Mouse (Mus musculus): ENCODE results near the gene Cenpx. TPM values are rescaled to one million over a fixed set of nuclear protein-coding genes. Genes with fewer than 3 reads are reported as not detected.
A peak's percentile ranks its signal among the peaks of the same experiment; 100 is the strongest.

Cenpx gene
- total and polyA plus RNA-seq, 2 experiments from 2014 or later, result 28.5 to 91.3 TPM

DNA sequence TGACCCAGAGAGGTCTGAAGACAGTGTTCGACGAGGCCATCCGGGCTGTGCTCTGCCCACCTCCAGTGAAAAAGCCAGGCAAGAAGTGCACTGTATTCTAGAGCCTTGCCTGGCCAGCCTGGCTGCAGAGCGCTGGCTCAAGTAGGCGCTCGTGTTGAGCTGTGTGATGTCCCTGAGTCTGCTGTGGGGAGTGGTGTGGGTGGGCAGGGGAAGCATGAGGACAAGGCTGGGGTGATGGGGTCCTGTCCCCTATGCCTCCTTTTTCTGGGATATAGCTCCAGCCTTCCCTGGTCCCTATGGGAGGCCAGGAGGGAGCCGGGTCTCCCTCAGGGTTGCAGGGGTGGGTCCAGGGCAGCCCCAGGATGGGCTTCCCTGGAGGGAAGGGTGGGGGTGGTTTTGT is 10.0 kb upstream of the Cenpx start:
- DNase-seq (no peak), ATAC-seq (no peak)
- WGBS, result 85% methylated on average over 7 of the region's 7 CpGs
- Histone ChIP-seq H3K27me3 (ENCODE audit: insufficient read depth, low read length) (no peaks in the 10 kb centered on the region), H3K4me2 (ENCODE audit: low read depth) (no peak overlapping the region), H3K27ac (ENCODE audit: low read depth, low read length) (no peak overlapping the region), H3K4me3 (ENCODE audit: low read depth, low read length) (no peak overlapping the region), H3K9me3 (ENCODE audit: low read length) (no peaks in the 10 kb centered on the region), H3K4me1 (ENCODE audit: insufficient read depth) (no peaks in the 10 kb centered on the region; the same call in 1 of the 2 replicates), H3K9ac (no peak overlapping the region), H3K36me3 (ENCODE audit: insufficient read depth) (peaks cover 23% of the 10 kb centered on the region)
- no peak for TF ChIP-seq CTCF (IDR thresholded peaks at IDR 0.05; ENCODE audit: low read depth)

DNA sequence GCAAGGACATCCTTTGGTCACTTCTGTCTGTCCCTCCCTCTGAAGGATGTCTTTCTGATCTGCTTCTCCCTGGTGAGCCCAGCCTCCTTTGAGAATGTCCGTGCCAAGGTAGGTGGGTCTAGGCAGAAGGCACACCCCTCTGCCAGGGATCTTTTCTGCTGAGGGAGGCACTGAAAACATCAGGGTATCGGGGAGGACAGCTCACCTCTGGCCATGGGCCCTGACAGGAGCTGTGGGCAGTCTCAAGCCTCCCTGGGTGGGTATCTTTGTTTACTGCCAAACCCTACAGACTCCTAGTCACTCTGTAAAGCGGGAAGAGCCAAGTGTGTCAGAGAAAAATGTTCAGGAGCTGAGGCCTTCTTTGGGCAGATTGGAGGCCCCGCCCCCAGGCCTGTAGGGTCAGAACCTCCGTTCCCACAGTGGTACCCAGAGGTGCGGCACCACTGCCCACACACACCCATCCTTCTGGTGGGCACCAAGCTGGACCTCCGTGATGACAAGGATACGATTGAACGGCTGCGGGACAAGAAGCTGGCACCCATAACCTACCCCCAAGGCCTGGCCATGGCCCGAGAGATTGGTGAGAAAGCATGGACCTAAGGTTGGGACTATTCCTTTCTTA is 9.3 kb upstream of the Cenpx start:
- Histone ChIP-seq H3K4me2 (ENCODE audit: low read depth) (peak overlapping the region; percentile 91), H3K9ac (peak overlapping the region; percentile 74; the same call in 1 of the 2 replicates), H3K27ac (ENCODE audit: low read depth, low read length) (no peak overlapping the region), H3K36me3 (ENCODE audit: insufficient read depth) (peaks cover 29% of the 10 kb centered on the region), H3K4me1 (ENCODE audit: insufficient read depth) (no peaks in the 10 kb centered on the region; the same call in 1 of the 2 replicates), H3K27me3 (ENCODE audit: insufficient read depth, low read length) (no peaks in the 10 kb centered on the region), H3K4me3 (ENCODE audit: low read depth, low read length) (peak overlapping the region; percentile 71), H3K9me3 (ENCODE audit: low read length) (no peaks in the 10 kb centered on the region)
- 88% methylated on average over 11 of the region's 11 CpGs for WGBS
- DNase-seq, result no peak
- no peak for ATAC-seq
- no peak for TF ChIP-seq CTCF (IDR thresholded peaks at IDR 0.05; ENCODE audit: low read depth)

DNA sequence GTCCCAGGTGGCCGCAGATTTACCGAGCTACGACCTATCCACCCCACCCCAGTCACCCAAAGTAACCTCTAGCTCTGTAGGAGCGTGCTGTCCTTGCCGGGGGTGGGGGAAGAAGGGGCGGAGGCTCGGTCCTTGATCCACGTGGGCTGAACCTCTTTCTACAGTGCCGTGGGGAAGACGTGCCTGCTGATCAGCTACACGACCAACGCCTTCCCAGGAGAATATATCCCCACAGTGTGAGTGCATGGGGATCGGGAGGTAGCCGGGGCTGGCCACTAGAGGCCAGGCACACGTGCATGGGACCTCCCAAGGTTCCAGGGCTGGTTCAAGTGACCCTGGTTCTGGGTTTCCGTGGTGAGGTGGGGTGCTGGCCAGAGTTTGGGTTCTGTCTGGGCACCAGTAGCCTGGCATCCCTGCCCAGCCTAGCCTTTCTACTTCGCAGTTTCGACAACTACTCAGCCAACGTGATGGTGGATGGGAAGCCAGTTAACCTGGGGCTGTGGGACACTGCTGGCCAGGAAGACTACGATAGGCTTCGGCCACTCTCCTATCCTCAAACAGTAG is 8.6 kb upstream of the Cenpx start:
- H3K9me3 ChIP-seq (ENCODE audit: low read length), result no peaks in the 10 kb centered on the region
- 18% methylated on average over 21 of the region's 21 CpGs for WGBS
- H3K27ac ChIP-seq (ENCODE audit: low read depth, low read length), result no peak overlapping the region
- DNase-seq, result no peak
- H3K9ac ChIP-seq, result peak overlapping the region; percentile 74
- ATAC-seq, result peak; percentile 17
- no peaks in the 10 kb centered on the region; the same call in 1 of the 2 replicates for H3K4me1 ChIP-seq (ENCODE audit: insufficient read depth)
- TF ChIP-seq CTCF (IDR thresholded peaks at IDR 0.05; ENCODE audit: low read depth), result peak; percentile 21
- peaks cover 36% of the 10 kb centered on the region for H3K36me3 ChIP-seq (ENCODE audit: insufficient read depth)
- H3K4me2 ChIP-seq (ENCODE audit: low read depth), result peak overlapping the region; percentile 91
- no peaks in the 10 kb centered on the region for H3K27me3 ChIP-seq (ENCODE audit: insufficient read depth, low read length)
- peak overlapping the region; percentile 71 for H3K4me3 ChIP-seq (ENCODE audit: low read depth, low read length)

DNA sequence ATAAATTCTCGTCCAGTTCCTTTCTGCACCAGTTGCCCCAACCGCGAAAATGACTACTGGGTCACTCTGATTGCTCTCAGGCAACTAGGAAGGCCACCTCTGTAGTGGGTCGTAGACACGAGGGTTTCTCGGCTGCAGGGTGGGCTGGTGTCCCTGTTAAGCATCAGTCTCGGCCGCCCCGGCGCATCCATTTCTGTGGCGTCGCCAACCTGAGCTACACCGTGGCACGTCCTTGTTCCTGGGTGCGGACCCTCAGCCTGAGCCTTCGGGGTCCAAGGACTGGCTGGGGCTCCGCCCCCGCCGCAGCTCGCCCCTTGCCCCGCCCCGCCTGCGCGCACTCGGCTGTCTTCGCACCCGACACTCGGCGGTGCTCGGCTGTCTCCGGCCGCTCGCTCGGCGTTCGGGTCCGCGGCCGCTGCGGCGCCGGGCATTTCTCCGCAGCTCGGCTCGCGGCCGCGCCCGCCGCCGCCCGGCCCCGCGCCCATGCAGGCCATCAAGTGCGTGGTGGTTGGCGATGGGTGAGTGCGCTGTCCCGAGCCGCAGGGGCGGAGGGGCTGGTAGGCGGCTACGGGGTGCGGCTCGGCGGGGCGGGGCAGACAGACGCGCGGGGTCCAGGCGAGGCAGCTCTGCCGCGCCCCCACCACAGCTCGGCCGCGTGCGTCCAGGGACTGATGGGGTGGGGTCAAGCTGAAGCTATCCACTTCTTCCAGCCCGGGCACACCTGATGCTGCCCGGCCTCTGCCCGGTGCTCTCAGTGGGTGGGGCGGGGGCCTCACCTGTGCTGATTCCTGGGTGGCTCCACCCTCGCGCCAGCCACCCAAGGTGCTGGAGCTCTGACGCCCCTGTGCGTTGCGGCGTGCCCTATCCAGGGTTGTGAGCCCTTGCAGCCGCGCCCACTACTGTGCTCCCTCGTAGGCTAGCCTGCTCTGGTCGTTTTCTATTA is 7.9 kb upstream of the Cenpx start, which contains the start of gene Rac3:
Rac3 (plus strand) TSS at position 347 of the 943 bp plus-strand sequence.
- ATAC-seq (peak; percentile 89), DNase-seq (peak; percentile 88)
- 2% methylated on average over 89 of the region's 90 CpGs for WGBS
- TF ChIP-seq CTCF (IDR thresholded peaks at IDR 0.05; ENCODE audit: low read depth), result no peak
- Histone ChIP-seq H3K9me3 (ENCODE audit: low read length) (no peaks in the 10 kb centered on the region), H3K9ac (peak within 1 kb of the TSS; percentile 74), H3K36me3 (ENCODE audit: insufficient read depth) (peaks cover 42% of the 10 kb centered on the region), H3K27ac (ENCODE audit: low read depth, low read length) (peak within 1 kb of the TSS; percentile 64; the same call in 1 of the 2 replicates), H3K4me1 (ENCODE audit: insufficient read depth) (no peaks in the 10 kb centered on the region; the same call in 1 of the 2 replicates), H3K4me2 (ENCODE audit: low read depth) (peak within 1 kb of the TSS; percentile 91), H3K27me3 (ENCODE audit: insufficient read depth, low read length) (no peaks in the 10 kb centered on the region), H3K4me3 (ENCODE audit: low read depth, low read length) (peak within 1 kb of the TSS; percentile 71)

DNA sequence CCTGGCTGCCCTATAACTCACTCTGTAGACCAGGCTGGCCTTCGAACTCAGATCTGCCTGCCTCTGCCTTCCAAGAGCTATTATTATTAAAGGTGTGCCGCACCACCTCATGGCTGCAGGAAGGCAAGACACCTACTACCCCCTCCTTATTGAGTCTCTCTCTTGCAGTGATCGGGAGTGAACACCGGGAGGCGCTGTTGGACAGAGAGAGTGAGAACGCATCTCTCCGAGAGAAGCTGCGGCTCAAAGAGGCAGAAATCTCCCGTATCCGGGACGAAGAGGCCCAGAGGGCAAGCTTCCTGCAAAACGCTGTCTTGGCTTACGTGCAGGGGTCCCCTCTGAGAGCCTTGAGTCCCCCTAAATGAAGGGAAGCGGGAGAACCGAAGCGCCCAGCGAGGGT is 6.9 kb upstream of the Cenpx start:
- 10% methylated on average over 17 of the region's 17 CpGs for WGBS
- peak overlapping the region; percentile 74 for H3K9ac ChIP-seq
- ATAC-seq (peak; percentile 61), DNase-seq (peak; percentile 94)
- no peak overlapping the region for H3K27ac ChIP-seq (ENCODE audit: low read depth, low read length)
- H3K4me1 ChIP-seq (ENCODE audit: insufficient read depth), result no peaks in the 10 kb centered on the region; the same call in 1 of the 2 replicates
- H3K36me3 ChIP-seq (ENCODE audit: insufficient read depth), result peaks cover 51% of the 10 kb centered on the region
- H3K4me2 ChIP-seq (ENCODE audit: low read depth), result peak overlapping the region; percentile 91
- H3K4me3 ChIP-seq (ENCODE audit: low read depth, low read length), result peak overlapping the region; percentile 71
- TF ChIP-seq CTCF (IDR thresholded peaks at IDR 0.05; ENCODE audit: low read depth), result peak; percentile 96
- no peaks in the 10 kb centered on the region for H3K9me3 ChIP-seq (ENCODE audit: low read length)
- no peaks in the 10 kb centered on the region for H3K27me3 ChIP-seq (ENCODE audit: insufficient read depth, low read length)

DNA sequence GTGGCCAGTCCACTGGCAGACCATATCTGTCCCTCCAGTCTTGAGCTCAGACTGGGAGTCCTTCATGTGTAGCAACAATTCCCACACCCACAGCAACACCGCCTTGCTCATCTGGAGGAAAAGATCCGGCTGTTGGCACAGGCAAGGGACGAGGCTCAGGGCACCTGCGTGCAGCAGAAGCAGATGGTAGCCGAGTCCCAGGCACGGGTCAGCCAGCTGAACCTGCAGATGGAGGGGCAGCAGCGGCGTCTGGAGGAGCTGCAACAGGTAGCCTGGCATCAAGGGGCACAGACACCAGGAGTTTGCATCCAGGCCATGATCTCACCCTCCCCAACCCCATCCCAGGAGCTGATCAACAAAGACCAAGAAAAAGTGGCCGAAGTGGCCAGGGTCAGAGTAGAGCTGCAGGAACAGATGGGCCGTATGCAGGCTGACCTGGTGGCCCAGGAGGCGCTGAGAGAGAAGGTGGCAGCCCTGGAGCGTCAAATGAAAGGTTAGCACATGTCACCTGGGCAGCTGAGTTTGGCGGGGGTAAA is 6.4 kb upstream of the Cenpx start:
- Histone ChIP-seq H3K27me3 (ENCODE audit: insufficient read depth, low read length) (no peaks in the 10 kb centered on the region), H3K4me2 (ENCODE audit: low read depth) (no peak overlapping the region), H3K4me3 (ENCODE audit: low read depth, low read length) (no peak overlapping the region), H3K27ac (ENCODE audit: low read depth, low read length) (no peak overlapping the region), H3K36me3 (ENCODE audit: insufficient read depth) (peaks cover 53% of the 10 kb centered on the region), H3K4me1 (ENCODE audit: insufficient read depth) (peaks cover under 1% of the 10 kb centered on the region; the same call in 1 of the 2 replicates), H3K9me3 (ENCODE audit: low read length) (no peaks in the 10 kb centered on the region), H3K9ac (no peak overlapping the region)
- no peak for ATAC-seq
- 86% methylated on average over 13 of the region's 13 CpGs for WGBS
- no peak for TF ChIP-seq CTCF (IDR thresholded peaks at IDR 0.05; ENCODE audit: low read depth)
- DNase-seq, result no peak
